Mouse (Mus musculus) mesoderm, embryonic 11.5 days (tissue): ENCODE data around the gene Kmt2d.
A peak's percentile ranks its signal among the peaks of the same experiment; 100 is the strongest.

Experiments used
- DNase-seq: peaks from one replicate; pipeline ENCODE4 v3.0.0-alpha.2; 2012; ENCODE audit warnings: low read depth, low spot score

Kmt2d gene

DNA sequence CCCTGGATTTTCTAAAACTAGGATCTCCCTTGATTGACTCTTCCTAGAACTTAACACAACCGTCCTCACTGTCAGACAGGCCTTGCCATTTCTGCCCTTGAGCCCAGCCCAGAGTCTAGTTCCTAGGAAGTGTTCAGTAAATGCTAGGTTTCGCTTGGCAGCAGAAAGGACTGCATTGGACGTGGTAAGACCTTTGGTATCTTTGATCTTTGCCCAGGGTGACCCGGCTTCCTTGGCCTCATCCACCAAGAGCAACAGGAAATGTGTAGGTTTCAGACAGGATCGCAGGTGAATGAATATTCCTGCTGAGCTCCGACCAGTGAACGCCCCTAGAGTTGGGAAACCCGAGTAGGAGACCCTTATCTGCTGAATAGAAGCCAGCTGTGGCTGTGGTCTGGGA, 68.1 kb downstream of the Kmt2d start:
- no peak for DNase-seq

- DNase-seq, result peak; percentile 92
Measured at GRCm38 (mm10) chr15:98799396-98799795, 71.6 kb downstream of the Kmt2d start.

GRCm38 (mm10) chr15:98798903-98799302, 72.1 kb downstream of the Kmt2d start:
- no peak for DNase-seq

DNA sequence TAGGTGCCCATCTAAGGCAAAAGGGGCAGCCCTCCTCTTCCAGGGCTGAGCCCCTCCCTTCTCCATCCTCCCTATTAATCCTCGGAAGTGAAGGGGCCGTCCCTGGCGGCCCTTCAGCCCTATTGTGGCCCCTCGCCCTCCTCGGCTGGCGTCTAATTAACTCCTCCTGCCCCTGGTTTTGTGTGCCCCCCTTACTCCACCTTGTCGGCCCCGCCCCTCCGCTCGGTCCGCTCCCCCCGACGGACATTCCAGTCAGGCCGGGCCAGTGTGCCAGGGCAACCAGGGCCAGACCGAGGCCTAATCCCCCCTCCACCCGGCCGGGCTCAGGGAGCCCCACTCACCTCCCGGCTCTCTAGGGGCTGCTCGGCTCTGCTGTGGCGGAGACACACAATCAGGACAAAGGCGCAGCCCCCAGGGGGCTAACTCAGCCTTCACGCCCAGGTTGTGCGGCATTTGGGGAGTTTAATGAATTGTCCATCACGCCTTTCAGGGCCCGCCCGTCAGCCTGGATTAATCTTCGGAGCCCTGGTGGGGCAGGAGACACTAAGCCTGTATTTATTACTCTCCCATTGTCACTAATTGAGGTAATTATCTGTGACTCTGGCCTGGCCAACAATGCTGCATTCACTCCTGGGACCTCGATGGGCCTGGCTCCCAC, 73.0 kb downstream of the Kmt2d start:
- peak; percentile 89 for DNase-seq

DNA sequence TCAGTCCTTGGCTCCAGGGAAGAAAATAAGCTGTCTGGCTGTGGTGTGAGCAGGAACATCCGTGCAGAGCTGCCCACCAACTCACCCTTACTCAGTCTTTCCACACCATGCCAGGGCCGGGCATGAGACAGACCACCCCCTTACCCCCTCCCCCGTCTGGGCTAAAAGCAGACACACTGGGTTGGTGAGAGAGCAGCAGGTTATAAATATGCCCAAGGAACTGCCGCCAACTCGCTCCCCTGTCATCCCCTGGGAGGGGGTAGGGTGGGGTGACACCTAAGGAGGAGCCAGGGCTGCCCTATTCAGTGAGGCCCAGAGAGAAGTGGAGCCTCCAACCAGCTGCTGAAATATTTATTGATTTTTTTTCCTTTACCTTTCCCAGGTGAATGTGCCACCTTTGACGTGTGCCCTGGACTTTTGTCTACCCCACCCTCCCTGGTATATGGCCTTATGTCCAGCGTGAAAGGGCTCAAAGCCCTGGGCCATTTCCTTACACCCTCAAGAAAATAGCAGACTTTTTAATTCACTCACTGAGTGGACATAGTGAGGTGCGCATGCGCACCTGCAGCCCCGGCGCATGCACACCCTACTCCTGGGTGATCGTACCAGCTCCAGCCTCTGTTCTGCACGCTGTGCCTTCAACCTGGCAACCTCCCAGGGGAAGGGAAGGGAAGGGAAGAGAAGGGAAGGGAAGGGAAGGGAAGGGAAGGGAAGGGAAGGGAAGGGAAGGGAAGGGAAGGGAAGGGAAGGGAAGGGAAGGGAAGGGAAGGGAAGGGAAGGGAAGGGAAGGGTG, 74.0 kb downstream of the Kmt2d start:
- no peak for DNase-seq

DNA sequence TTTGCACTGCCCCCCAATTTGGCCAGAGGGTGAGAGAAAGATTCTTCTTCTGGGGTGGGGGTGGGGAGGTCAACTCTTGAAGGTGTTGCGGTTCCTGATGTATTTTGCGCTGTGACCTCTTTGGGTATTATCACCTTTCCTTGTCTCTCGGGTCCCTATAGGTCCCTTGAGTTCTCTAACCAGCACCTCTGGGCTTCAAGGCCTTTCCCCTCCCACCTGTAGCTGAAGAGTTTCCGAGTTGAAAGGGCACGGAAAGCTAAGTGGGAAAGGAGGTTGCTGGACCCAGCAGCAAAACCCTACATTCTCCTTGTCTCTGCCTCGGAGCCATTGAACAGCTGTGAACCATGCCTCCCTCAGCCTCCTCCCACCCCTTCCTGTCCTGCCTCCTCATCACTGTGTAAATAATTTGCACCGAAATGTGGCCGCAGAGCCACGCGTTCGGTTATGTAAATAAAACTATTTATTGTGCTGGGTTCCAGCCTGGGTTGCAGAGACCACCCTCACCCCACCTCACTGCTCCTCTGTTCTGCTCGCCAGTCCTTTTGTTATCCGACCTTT, 77.8 kb downstream of the Kmt2d start:
- no peak for DNase-seq

DNA sequence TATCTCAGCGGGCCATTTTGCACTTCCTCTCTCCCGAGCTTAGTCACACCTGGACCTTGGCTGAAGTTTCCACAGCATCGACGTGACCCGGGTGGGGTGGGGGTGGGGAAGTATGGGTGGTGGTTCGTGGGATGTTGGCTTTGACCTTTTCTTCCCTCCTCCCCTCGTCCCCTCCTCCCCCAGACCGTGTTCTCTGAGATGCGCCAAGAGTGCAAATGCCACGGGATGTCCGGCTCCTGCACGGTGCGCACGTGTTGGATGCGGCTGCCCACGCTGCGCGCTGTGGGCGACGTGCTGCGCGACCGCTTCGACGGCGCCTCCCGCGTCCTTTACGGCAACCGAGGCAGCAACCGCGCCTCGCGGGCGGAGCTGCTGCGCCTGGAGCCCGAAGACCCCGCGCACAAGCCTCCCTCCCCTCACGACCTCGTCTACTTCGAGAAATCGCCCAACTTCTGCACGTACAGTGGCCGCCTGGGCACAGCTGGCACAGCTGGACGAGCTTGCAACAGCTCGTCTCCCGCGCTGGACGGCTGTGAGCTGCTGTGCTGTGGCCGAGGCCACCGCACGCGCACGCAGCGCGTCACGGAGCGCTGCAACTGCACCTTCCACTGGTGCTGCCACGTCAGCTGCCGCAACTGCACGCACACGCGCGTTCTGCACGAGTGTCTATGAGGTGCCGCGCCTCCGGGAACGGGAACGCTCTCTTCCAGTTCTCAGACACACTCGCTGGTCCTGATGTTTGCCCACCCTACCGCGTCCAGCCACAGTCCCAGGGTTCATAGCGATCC, 78.6 kb downstream of the Kmt2d start:
- DNase-seq, result no peak

GRCm38 (mm10) chr15:98791771-98792170, 79.2 kb downstream of the Kmt2d start:
- no peak for DNase-seq

DNA sequence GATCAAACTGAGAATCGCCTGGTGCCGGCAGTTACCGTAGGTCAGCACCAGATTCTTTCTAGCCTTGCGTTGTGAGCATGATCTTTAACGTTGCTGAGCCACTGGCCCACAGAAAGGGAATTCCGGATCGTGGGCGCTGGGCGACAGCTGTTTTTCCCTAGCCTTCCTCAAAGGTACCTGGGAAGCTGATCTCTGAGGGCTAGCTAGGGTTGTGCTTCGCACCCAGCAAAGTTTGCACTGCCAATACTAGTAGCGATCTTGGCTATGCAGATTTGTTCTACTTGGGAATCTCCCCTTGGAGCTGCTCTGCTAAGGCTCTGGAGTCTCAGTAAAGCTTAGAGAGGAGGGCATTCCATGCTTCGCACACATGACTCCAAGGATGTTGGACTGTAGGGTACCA, 79.8 kb downstream of the Kmt2d start:
- no peak for DNase-seq

DNA sequence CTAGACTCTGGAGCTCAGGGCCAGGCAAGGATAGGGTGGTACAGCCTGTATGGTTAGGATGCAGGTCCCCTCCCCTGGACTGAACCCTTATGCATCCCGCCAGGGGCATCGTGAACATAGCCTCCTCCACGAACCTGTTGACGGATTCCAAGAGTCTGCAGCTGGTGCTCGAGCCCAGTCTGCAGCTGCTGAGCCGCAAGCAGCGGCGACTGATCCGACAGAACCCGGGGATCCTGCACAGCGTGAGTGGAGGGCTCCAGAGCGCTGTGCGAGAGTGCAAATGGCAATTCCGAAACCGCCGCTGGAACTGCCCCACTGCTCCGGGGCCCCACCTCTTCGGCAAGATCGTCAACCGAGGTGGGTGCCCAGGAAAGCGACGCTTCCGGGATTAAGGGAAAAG, 80.2 kb downstream of the Kmt2d start:
- no peak for DNase-seq

- no peak for DNase-seq
Measured at GRCm38 (mm10) chr15:98789661-98790535, 81.1 kb downstream of the Kmt2d start, which contains the start of gene Wnt1. Wnt1 (plus strand) TSS chr15:98789857.

GRCm38 (mm10) chr15:98788972-98789660, 81.9 kb downstream of the Kmt2d start:
- no peak for DNase-seq

DNA sequence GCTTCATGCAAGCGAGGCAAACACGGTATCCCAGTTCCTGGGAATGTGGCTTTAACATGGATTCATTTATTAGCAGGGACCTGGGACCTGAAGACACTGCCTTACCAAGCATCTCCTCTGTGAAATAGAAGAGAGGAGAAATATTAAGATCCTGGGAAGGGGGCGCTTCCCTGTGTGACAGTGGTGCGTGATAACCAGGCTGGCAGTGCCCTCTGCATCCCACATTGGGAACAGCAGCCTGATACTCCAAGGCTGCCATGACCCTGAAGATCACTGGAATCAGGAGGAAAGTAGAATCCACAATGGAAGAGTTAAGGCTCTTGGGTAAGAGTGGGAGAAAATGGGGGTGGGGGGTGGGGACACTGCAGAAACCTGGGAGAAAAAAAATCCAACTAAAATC, 83.1 kb downstream of the Kmt2d start:
- DNase-seq, result no peak

- no peak for DNase-seq
Measured at GRCm38 (mm10) chr15:98785744-98786143, 85.3 kb downstream of the Kmt2d start.
